Mouse (Mus musculus): Measurements from ENCODE around the gene Pfkp.

DNA sequence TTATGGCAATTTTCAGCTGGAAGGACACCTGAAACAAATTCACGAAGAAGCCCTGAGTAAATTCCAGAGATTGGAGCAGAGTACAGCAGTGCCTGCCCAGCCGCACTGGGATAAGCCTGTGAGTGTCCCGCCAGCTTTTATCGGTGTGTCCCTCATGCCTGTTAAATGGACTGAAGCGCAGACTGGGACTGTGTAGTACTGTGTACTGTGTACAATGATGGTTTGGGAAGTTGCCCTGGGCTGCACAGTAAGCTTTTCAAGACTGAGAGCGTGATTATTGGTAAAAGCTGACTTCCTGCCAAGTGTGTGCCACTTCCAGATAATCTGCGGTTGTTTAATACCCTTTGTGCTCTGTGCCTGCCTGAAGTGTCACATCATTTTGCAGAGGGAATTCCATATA, 90.8 kb downstream of the Pfkp start:
- TF ChIP-seq POLR2A (IDR thresholded peaks at IDR 0.05; ENCODE audit: low read depth, low read length) (no peak), CTCF (IDR thresholded peaks at IDR 0.05; ENCODE audit: extremely low read depth, insufficient read depth, insufficient read length, insufficient replicate concordance) (no peak)

All from spleen, adult 2 months (tissue).